Mouse (Mus musculus): ENCODE measurements around the gene Amd1. TPM values are rescaled to one million over a fixed set of nuclear protein-coding genes. Genes with fewer than 3 reads are reported as not detected.

Amd1 gene
- polyA plus RNA-seq, 1 experiment from 2014 or later: 83.3 TPM

GRCm38 (mm10) chr10:40284997-40285396, 17.0 kb downstream of the Amd1 start:
- H3K9me3 ChIP-seq (replicated peaks): no peaks in the 10 kb centered on the region
- H3K27me3 ChIP-seq (ENCODE audit: low read depth, poor library complexity, severe bottlenecking): no peaks in the 10 kb centered on the region
- no peak overlapping the region for H3K4me3 ChIP-seq
- H3K36me3 ChIP-seq: peaks cover 47% of the 10 kb centered on the region
- DNase-seq (ENCODE audit: low spot score): no peak
- no peaks in the 10 kb centered on the region for H3K4me1 ChIP-seq
- H3K27ac ChIP-seq: no peak overlapping the region
- WGBS: 89% methylated on average over 3 of the region's 3 CpGs

- no peak overlapping the region for H3K27ac ChIP-seq
- no peak overlapping the region for H3K4me3 ChIP-seq
- no peak for DNase-seq (ENCODE audit: low spot score)
- H3K9me3 ChIP-seq (replicated peaks): no peaks in the 10 kb centered on the region
- WGBS: 87% methylated on average over 10 of the region's 10 CpGs
- H3K36me3 ChIP-seq: peaks cover 40% of the 10 kb centered on the region
- no peaks in the 10 kb centered on the region for H3K4me1 ChIP-seq
- no peaks in the 10 kb centered on the region for H3K27me3 ChIP-seq (ENCODE audit: low read depth, poor library complexity, severe bottlenecking)
These were observed 17.7 kb downstream of the Amd1 start for GRCm38 (mm10) chr10:40284179-40284831.

- DNase-seq (ENCODE audit: low spot score): no peak
- Histone ChIP-seq H3K9me3 (replicated peaks) (no peaks in the 10 kb centered on the region), H3K36me3 (peaks cover 39% of the 10 kb centered on the region), H3K4me3 (no peak overlapping the region), H3K27ac (no peak overlapping the region), H3K4me1 (no peaks in the 10 kb centered on the region), H3K27me3 (ENCODE audit: low read depth, poor library complexity, severe bottlenecking) (no peaks in the 10 kb centered on the region)
- 93% methylated on average over 9 of the region's 9 CpGs for WGBS
These were observed 18.4 kb downstream of the Amd1 start for GRCm38 (mm10) chr10:40283636-40284035.

GRCm38 (mm10) chr10:40281565-40281964, 20.4 kb downstream of the Amd1 start:
- no peak overlapping the region for H3K27ac ChIP-seq
- no peaks in the 10 kb centered on the region for H3K27me3 ChIP-seq (ENCODE audit: low read depth, poor library complexity, severe bottlenecking)
- DNase-seq (ENCODE audit: low spot score): no peak
- no peaks in the 10 kb centered on the region for H3K4me1 ChIP-seq
- 97% methylated on average over 2 of the region's 2 CpGs for WGBS
- peaks cover 29% of the 10 kb centered on the region for H3K36me3 ChIP-seq
- no peaks in the 10 kb centered on the region for H3K9me3 ChIP-seq (replicated peaks)
- no peak overlapping the region for H3K4me3 ChIP-seq

- 80% methylated on average over 5 of the region's 5 CpGs for WGBS
- H3K4me3 ChIP-seq: no peak overlapping the region
- H3K36me3 ChIP-seq: no peaks in the 10 kb centered on the region
- H3K27me3 ChIP-seq (ENCODE audit: low read depth, poor library complexity, severe bottlenecking): no peaks in the 10 kb centered on the region
- no peaks in the 10 kb centered on the region for H3K4me1 ChIP-seq
- no peak overlapping the region for H3K27ac ChIP-seq
- DNase-seq (ENCODE audit: low spot score): no peak
- H3K9me3 ChIP-seq (replicated peaks): no peaks in the 10 kb centered on the region
These were observed 23.7 kb downstream of the Amd1 start for GRCm38 (mm10) chr10:40278317-40278716.

- no peaks in the 10 kb centered on the region for H3K36me3 ChIP-seq
- H3K27ac ChIP-seq: no peak overlapping the region
- H3K9me3 ChIP-seq (replicated peaks): no peaks in the 10 kb centered on the region
- no peak for DNase-seq (ENCODE audit: low spot score)
- no peaks in the 10 kb centered on the region for H3K27me3 ChIP-seq (ENCODE audit: low read depth, poor library complexity, severe bottlenecking)
- no peak overlapping the region for H3K4me3 ChIP-seq
- 68% methylated on average over 7 of the region's 7 CpGs for WGBS
- H3K4me1 ChIP-seq: no peaks in the 10 kb centered on the region
These were observed 26.0 kb downstream of the Amd1 start for GRCm38 (mm10) chr10:40275991-40276390.

- 82% methylated on average over 5 of the region's 5 CpGs for WGBS
- Histone ChIP-seq H3K27ac (no peak overlapping the region), H3K36me3 (no peaks in the 10 kb centered on the region), H3K4me1 (no peaks in the 10 kb centered on the region), H3K9me3 (replicated peaks) (no peaks in the 10 kb centered on the region), H3K27me3 (ENCODE audit: low read depth, poor library complexity, severe bottlenecking) (no peaks in the 10 kb centered on the region), H3K4me3 (no peak overlapping the region)
- no peak for DNase-seq (ENCODE audit: low spot score)
These were observed 28.0 kb downstream of the Amd1 start for GRCm38 (mm10) chr10:40273938-40274337.

GRCm38 (mm10) chr10:40271216-40271615, 30.8 kb downstream of the Amd1 start:
- H3K4me1 ChIP-seq: no peaks in the 10 kb centered on the region
- no peaks in the 10 kb centered on the region for H3K27me3 ChIP-seq (ENCODE audit: low read depth, poor library complexity, severe bottlenecking)
- H3K9me3 ChIP-seq (replicated peaks): no peaks in the 10 kb centered on the region
- WGBS: 93% methylated on average over 3 of the region's 3 CpGs
- no peak overlapping the region for H3K4me3 ChIP-seq
- no peak for DNase-seq (ENCODE audit: low spot score)
- no peaks in the 10 kb centered on the region for H3K36me3 ChIP-seq
- no peak overlapping the region for H3K27ac ChIP-seq

GRCm38 (mm10) chr10:40264920-40265319, 37.1 kb downstream of the Amd1 start:
- Histone ChIP-seq H3K4me3 (no peak overlapping the region), H3K9me3 (replicated peaks) (no peaks in the 10 kb centered on the region), H3K27ac (no peak overlapping the region), H3K36me3 (no peaks in the 10 kb centered on the region), H3K4me1 (peaks cover 5% of the 10 kb centered on the region), H3K27me3 (ENCODE audit: low read depth, poor library complexity, severe bottlenecking) (no peaks in the 10 kb centered on the region)
- no peak for DNase-seq (ENCODE audit: low spot score)
- 87% methylated on average over 3 of the region's 3 CpGs for WGBS

- WGBS: 94% methylated on average over 4 of the region's 4 CpGs
- Histone ChIP-seq H3K9me3 (replicated peaks) (no peaks in the 10 kb centered on the region), H3K36me3 (no peaks in the 10 kb centered on the region), H3K4me3 (no peak overlapping the region), H3K27ac (no peak overlapping the region), H3K27me3 (ENCODE audit: low read depth, poor library complexity, severe bottlenecking) (no peaks in the 10 kb centered on the region), H3K4me1 (peaks cover 13% of the 10 kb centered on the region)
- no peak for DNase-seq (ENCODE audit: low spot score)
These were observed 38.3 kb downstream of the Amd1 start for GRCm38 (mm10) chr10:40263691-40264090.

- Histone ChIP-seq H3K27me3 (ENCODE audit: low read depth, poor library complexity, severe bottlenecking) (no peaks in the 10 kb centered on the region), H3K4me1 (peaks cover 13% of the 10 kb centered on the region), H3K36me3 (no peaks in the 10 kb centered on the region), H3K9me3 (replicated peaks) (no peaks in the 10 kb centered on the region), H3K4me3 (no peak overlapping the region), H3K27ac (no peak overlapping the region)
- DNase-seq (ENCODE audit: low spot score): no peak
- WGBS: 90% methylated on average over 6 of the region's 6 CpGs
These were observed 39.8 kb downstream of the Amd1 start for GRCm38 (mm10) chr10:40262200-40262599.

GRCm38 (mm10) chr10:40260305-40260704, 41.7 kb downstream of the Amd1 start:
- DNase-seq (ENCODE audit: low spot score): no peak
- no peak overlapping the region for H3K4me3 ChIP-seq
- H3K27me3 ChIP-seq (ENCODE audit: low read depth, poor library complexity, severe bottlenecking): no peaks in the 10 kb centered on the region
- H3K27ac ChIP-seq: no peak overlapping the region
- H3K9me3 ChIP-seq (replicated peaks): no peaks in the 10 kb centered on the region
- 42% methylated on average over 5 of the region's 5 CpGs for WGBS
- H3K4me1 ChIP-seq: peaks cover 21% of the 10 kb centered on the region
- H3K36me3 ChIP-seq: peaks cover 9% of the 10 kb centered on the region

GRCm38 (mm10) chr10:40259542-40259941, 42.4 kb downstream of the Amd1 start:
- peaks cover 15% of the 10 kb centered on the region for H3K36me3 ChIP-seq
- WGBS: 19% methylated on average over 8 of the region's 8 CpGs
- no peaks in the 10 kb centered on the region for H3K9me3 ChIP-seq (replicated peaks)
- H3K4me1 ChIP-seq: peaks cover 21% of the 10 kb centered on the region
- DNase-seq (ENCODE audit: low spot score): peak; percentile 35
- no peak overlapping the region for H3K4me3 ChIP-seq
- no peak overlapping the region for H3K27ac ChIP-seq
- no peaks in the 10 kb centered on the region for H3K27me3 ChIP-seq (ENCODE audit: low read depth, poor library complexity, severe bottlenecking)

- H3K4me3 ChIP-seq: 0 out of 2 replicates have a peak overlapping the region, but pooled peaks have one; percentile 74
- peaks cover 19% of the 10 kb centered on the region for H3K36me3 ChIP-seq
- peaks cover 21% of the 10 kb centered on the region for H3K4me1 ChIP-seq
- DNase-seq (ENCODE audit: low spot score): no peak
- no peaks in the 10 kb centered on the region for H3K27me3 ChIP-seq (ENCODE audit: low read depth, poor library complexity, severe bottlenecking)
- 7% methylated on average over 5 of the region's 5 CpGs for WGBS
- no peaks in the 10 kb centered on the region for H3K9me3 ChIP-seq (replicated peaks)
- 0 out of 2 replicates have a peak overlapping the region, but pooled peaks have one; percentile 15 for H3K27ac ChIP-seq
These were observed 43.0 kb downstream of the Amd1 start for GRCm38 (mm10) chr10:40258976-40259375.

Data from limb, embryonic 10.5 days (tissue).